Mouse (Mus musculus) cerebellum, adult 18-20 months (tissue): Measurements from ENCODE around the gene Olfr1123.
"Not testable (repeated sequence)": the region's sequence is repeated elsewhere in the genome, so short reads cannot be mapped to it uniquely, and the experiment has no call there.

Experiments used
- DNase-seq, 2 experiments: peaks; one replicate each; pipeline ENCODE4 v3.0.0; 2021

Olfr1123 gene

GRCm38 (mm10) chr2:87416335-87416734, at the start of gene Olfr1123:
Olfr1123 (plus strand) TSS chr2:87416635.
- DNase-seq = no peak

- DNase-seq = no peak
Observed at GRCm38 (mm10) chr2:87369595-87369994, 46.8 kb upstream of the Olfr1123 start, which contains the start of gene Olfr1121. Olfr1121 (plus strand) TSS chr2:87369895.

GRCm38 (mm10) chr2:87371726-87372125, 44.7 kb upstream of the Olfr1123 start:
- peak; percentile 57 to 66 for DNase-seq

- DNase-seq = no peak
Observed at GRCm38 (mm10) chr2:87383935-87384334, 32.5 kb upstream of the Olfr1123 start.

- no peak for DNase-seq
Observed at GRCm38 (mm10) chr2:87385549-87385948, 30.9 kb upstream of the Olfr1123 start, which contains the start of gene Olfr1122. Olfr1122 (plus strand) TSS chr2:87385849.

GRCm38 (mm10) chr2:87393605-87394004, 22.8 kb upstream of the Olfr1123 start:
- DNase-seq = not testable (repeated sequence)

- not testable (repeated sequence) for DNase-seq
Observed at GRCm38 (mm10) chr2:87394686-87395085, 21.7 kb upstream of the Olfr1123 start.

- DNase-seq = no peak
Observed at GRCm38 (mm10) chr2:87429975-87430374, 13.5 kb downstream of the Olfr1123 start, which contains the start of gene Olfr1124. Olfr1124 (plus strand) TSS chr2:87430275.

GRCm38 (mm10) chr2:87437731-87438130, 21.3 kb downstream of the Olfr1123 start:
- DNase-seq = no peak

GRCm38 (mm10) chr2:87453662-87454061, 37.2 kb downstream of the Olfr1123 start, which contains the start of gene Olfr1126:
Olfr1126 (plus strand) TSS chr2:87453962.
- no peak for DNase-seq

GRCm38 (mm10) chr2:87461769-87462168, 45.3 kb downstream of the Olfr1123 start:
- DNase-seq = no peak
